Mouse (Mus musculus) right cerebral cortex, postnatal 14 days (tissue): ENCODE data around the gene Cracr2b.
A peak's percentile ranks its signal among the peaks of the same experiment; 100 is the strongest.

ENCODE experiments used
- DNase-seq: peaks from one replicate; pipeline ENCODE4 v3.0.0; 2022

Cracr2b gene

GRCm38 (mm10) chr7:141460391-141461113 lies at the start of gene Cracr2b:
Gene Cracr2b, plus strand, starts transcription at chr7:141461094.
- no peak for DNase-seq

DNA sequence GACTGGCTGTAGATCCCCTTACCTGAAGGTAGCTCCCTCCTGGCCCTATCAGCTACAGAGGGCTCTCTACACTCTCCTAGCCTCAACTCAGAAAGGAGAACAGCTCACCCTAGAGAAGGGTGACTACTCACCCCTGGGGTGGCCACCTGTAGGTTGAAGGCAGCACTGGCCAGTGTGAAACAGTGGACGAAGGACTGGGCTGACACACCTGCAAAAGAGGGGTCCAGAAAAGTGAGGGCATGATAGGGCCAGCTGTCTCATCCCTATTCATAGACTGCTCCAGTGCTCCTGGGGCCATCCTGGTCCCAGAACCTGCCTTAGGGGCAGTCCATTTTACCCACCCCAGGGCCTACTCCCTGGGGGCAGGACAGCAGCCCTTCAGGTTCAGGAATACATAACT lies 49.2 kb upstream of the Cracr2b start:
- DNase-seq = no peak

DNA sequence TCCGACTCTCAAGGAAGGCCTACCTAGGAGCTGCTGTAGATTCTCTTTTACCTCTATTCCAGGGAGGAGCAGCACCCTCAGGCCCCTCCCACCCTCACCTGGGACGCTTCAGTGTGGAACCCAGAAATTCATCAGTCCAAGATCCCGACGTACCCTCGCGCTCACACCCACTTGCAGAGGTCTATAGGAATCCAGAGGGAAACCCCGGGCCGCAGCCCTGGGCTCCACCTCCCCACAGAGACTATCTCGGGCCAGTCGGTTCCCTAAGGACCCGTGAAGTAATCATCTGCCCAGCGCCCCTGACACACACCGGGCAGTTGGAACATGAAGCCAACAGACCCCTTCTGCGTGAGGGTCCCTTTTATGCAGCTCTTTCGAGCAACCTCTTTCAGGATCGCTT lies 47.6 kb upstream of the Cracr2b start:
- no peak for DNase-seq

DNA sequence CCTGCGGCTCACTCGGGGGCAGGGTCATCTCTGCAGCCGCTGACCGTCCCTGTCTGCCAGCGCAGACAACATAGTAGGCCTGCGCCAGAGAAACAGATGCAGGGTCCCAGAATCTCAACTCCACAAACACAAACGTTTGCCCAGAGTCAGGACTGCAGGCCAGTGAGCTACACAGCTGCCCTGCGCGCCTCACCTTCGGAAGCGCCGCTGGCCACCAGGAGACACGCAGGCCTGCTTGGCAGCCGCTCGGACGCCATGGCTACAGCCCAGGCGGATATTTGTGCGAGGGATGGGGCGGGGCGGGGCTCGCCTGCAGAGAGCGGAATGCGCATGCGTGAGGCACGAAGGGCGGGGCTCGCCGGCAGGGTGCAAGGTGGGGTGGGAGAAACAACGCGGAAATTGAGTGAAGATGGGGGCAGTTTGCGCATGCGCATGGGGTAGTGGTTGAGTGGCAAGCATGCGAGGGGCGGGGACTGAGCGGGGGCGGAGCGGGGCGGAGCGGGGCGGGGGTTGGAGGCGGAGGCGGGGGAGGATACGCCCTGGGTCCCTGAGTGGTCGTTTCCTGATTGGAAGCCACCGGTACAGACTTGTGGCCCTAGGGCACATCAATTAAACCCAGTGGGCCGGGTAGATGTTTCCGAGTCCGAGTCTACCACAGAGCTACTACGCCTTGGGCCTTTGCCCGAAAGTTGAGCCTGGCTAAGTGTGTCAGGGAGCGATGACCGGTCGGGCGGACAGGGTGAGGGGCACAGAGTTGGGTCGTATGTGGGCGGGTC lies 46.9 kb upstream of the Cracr2b start, which contains the start of gene Gatd1:
Gene Gatd1, minus strand, starts transcription at position 328 of the 776 bp plus-strand sequence.
- DNase-seq = peak; percentile 100

- no peak for DNase-seq
Measured at GRCm38 (mm10) chr7:141416144-141416841, 44.6 kb upstream of the Cracr2b start.

GRCm38 (mm10) chr7:141417731-141418681 lies 42.9 kb upstream of the Cracr2b start:
- DNase-seq = no peak

GRCm38 (mm10) chr7:141418970-141419369 lies 41.9 kb upstream of the Cracr2b start:
- DNase-seq = peak; percentile 73

GRCm38 (mm10) chr7:141420030-141420702 lies 40.7 kb upstream of the Cracr2b start:
- no peak for DNase-seq

- DNase-seq = no peak
Measured at GRCm38 (mm10) chr7:141423811-141424210, 37.1 kb upstream of the Cracr2b start.

- no peak for DNase-seq
Measured at GRCm38 (mm10) chr7:141426948-141427730, 33.8 kb upstream of the Cracr2b start.

- DNase-seq = no peak
Measured at GRCm38 (mm10) chr7:141428701-141429100, 32.2 kb upstream of the Cracr2b start.

- DNase-seq = peak; percentile 84
Measured at GRCm38 (mm10) chr7:141429310-141429709, 31.6 kb upstream of the Cracr2b start, which contains the start of gene Cend1. Gene Cend1, minus strand, starts transcription at chr7:141429491.

- no peak for DNase-seq
Measured at GRCm38 (mm10) chr7:141429840-141430584, 30.9 kb upstream of the Cracr2b start.

DNA sequence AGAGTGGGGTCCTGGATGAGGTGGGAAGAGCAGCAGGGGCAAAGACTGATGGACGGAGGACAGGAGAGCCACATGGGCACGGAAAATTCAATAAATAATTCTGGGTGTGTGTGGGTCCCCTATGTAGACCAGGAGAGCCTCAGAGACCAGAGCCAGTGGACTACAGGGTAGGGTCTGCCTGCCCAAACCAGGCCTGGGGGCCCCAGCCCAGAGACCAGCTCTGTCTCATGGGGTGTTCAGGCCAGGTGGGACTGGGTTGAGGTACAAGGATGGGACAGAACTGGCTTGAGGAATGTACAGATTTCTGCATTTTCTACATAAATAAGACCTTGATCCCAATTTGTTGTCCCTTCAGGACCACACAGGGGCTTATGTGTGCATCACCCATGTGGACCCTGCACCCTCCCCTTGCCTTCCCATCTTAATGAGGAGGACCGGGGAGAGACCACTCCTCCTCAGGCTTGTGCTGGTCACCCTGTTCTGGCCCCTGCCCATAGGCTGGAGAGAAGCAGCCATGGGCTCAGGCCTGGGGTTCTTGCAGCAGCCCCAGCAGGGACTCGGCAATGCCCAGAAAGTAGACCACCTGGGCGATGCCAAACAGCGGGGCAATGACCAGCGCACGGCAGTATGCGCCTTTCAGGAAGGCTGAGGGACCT lies 30.2 kb upstream of the Cracr2b start:
- DNase-seq = no peak

DNA sequence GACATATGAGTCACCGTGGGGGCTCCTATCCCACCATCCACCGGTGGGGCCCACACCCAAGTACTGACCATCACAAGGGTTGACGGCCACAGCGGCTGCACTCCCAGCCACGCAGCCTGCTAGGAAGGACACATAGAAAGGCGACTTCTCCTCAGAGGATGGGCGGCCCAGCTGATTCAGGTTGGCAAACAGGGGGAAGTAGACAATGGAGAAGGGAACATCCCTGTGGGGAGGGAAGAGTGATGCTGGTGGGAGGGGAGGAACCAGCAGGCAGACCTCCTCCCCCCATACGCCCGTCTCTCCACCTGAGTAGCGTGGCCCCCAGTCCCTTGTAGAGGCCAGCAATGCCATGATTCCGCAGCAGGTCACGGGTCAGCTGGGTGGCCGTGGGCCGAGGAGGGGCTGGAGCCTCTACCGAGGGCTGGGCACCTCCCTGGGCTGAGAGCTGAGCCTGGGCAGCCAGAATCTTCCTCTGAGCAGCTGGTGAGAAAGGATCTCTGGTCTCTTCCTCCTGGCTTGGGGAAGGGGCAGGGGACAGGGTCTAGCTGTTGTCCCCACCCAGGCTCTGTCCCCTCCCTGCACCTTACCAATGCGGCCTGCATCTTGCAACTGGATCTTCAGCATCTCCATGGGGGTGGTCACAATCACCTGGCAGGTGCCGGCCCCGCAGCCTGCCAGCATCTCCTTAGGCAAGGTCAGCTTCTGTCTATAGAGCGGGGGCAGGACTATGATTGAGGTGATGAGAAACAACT lies 29.3 kb upstream of the Cracr2b start:
- DNase-seq = no peak

DNA sequence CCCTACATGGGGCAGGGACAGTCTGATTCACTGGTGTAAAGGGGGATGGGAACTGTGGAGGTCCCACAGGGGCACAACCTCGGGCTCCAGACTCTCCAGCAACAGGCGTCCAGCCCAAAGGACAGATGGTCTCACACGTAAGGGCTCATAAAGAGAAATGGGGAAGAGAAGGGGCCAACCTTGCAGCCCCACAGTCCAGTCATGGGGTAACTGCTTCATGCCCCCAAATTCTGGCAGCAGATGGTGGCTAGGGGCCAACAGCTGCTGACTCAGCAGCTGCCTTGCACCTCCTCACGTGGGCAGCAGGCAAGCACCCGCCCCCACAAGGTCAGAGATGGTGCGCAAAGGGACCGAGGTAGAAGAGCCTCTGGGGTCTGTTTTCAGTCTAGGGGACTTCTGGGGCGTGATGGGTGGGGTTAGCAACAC lies 28.7 kb upstream of the Cracr2b start:
- no peak for DNase-seq

DNA sequence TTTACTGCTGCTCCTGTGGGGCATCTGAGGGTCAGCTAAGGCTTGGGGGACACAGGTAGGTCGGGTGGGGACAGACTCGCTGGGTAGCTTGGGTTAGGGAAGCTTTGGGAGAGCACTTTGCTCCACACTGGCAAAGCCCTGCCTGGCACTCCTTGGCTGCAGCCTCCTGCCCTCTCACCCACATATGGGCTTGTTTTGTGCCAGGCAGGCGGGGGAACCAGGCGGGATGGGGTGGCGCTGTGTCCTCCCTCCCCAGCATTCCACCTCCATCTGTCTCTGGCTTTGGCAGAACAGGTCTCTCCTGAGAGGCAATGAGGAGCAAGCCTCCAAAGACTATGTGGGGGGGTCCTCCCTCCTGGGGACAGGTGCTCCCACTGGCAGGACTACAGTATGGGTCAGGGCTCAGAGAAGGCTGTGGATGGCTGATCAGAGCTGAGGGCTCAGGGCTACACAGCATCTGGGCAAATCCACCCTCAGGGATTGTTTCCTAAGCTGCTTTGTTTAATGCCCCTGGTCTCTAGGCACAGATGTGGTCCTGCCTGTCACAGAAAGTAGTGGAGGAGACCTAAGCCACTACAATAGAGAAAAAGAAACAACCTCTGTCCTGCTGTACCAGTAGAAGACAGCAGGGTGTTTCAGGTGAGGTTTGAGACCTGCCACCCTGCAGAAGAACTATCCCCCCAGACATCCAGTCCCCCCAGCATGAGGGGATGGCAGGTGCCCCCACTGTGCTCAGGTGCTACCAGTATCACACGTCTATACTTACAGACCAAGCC lies 28.0 kb upstream of the Cracr2b start:
- no peak for DNase-seq
